Mouse (Mus musculus) liver (tissue): Measurements from ENCODE around the gene Tra2a.

ENCODE experiments used
- DNase-seq: peaks from one replicate; pipeline ENCODE4 v3.0.0-alpha.2; 2020; ENCODE audit warnings: mixed read lengths

Tra2a gene

GRCm38 (mm10) chr6:49209881-49210854, 53.7 kb downstream of the Tra2a start:
- peak; percentile 76 for DNase-seq

DNA sequence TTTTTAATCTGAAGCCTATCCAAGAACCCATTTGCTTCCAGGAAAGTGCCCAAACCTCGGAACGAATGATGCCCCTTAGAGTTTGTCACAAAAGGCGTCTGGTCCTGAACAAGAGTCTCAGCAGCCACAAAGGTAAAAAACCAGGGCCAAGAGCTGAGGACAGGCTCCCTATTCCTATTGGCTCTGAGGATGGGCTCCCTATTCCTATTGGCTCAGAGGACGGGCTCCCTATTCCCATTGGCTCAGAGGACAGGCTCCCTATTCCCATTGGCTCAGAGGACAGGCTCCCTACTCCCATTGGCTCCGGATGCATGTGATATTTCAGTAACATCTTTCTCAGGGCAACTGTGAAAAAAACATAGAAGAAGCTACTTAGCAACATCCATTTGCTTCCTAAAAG, 54.9 kb downstream of the Tra2a start:
- peak; percentile 56 for DNase-seq

DNA sequence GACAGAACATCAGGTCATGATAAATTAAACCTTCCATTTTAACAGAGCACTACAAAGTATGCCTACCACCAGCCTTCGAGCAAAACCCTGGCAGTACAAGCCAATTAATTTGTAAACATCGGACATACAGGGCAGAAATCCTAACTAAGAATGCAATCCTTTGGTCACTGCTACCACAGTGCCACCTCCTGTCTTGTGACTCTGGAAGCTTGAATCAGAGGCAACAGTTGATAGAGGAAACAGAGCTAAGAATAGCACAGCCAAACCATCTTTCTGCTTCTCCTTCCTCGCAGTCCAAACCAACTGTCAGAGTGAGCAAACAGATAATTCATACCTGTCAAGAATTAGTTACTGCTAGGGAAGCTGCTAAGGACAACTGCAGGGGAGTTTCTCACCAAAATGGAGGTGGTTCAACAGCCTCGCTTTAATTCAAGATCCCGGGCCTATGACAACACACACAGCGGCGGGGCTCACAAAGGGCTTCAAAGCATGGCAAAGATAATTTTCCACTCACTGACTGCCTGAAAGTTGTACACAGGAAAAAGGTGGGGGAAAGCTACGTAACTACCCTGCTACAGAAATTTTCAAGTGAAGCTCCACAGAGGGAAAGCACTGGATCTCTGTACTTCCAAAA, 55.4 kb downstream of the Tra2a start:
- DNase-seq = no peak

DNA sequence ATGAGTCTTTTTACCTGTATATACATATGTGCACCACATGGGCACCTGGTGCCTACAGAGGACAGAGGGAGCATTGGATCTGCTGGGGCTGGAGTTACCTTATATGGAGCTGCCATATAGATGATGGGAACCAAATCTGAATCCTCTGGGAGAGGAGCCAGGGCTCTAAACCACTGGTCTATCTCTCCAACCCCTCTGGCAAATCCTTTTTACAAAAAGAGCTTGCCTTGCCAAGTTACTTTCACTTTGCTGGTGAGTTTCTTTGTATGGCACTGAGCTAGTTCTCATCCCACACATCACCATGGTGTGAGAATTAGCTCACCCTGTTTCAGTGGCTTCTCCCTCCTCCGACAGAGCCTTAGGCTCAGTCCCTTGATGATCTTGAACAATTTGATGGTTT, 57.4 kb downstream of the Tra2a start:
- no peak for DNase-seq

DNA sequence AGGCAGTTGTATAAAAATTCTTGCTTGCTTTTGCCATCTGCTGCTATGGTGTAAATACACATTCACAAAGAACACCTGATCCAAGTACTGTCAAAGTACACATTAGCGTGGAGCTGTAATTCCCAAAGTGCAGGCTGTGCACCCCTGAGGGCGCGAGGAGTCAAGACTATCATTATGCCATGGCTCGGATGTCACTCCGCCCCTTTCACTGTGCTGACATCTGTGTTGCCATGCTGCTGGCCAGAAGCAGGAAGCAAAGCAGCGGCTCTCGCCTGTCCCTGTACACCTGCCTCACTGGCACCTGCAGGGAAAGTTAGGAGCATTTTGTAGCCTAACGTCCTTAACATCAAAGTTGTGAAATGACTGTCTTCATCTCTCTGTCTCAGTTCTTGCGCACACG, 68.6 kb downstream of the Tra2a start:
- no peak for DNase-seq

- DNase-seq = no peak
Measured at GRCm38 (mm10) chr6:49194536-49194935, 69.3 kb downstream of the Tra2a start.
